Mouse (Mus musculus): ENCODE measurements around the gene Mvb12b. TPM values are rescaled to one million over a fixed set of nuclear protein-coding genes. Genes with fewer than 3 reads are reported as not detected.

Gene Mvb12b
- polyA plus RNA-seq, 1 experiment from 2014 or later: 16.6 TPM

- Histone ChIP-seq H3K4me2 (no peak overlapping the region), H3K27ac (ENCODE audit: poor library complexity, severe bottlenecking) (no peak overlapping the region), H3K36me3 (0 out of 2 replicates have a peak, but pooled peaks cover 4% of the 10 kb centered on the region), H3K27me3 (replicated peaks) (peaks cover 6% of the 10 kb centered on the region; the same call in 1 of the 2 replicates), H3K4me3 (no peak overlapping the region), H3K9me3 (replicated peaks) (no peaks in the 10 kb centered on the region), H3K9ac (no peak overlapping the region), H3K4me1 (replicated peaks) (peaks cover 22% of the 10 kb centered on the region)
- ATAC-seq (ENCODE audit: insufficient number of reproducible peaks, low FRiP score): no peak
- 91% methylated on average over 15 of the region's 15 CpGs for WGBS
Observed at GRCm38 (mm10) chr2:33795716-33796472, 91.9 kb downstream of the Mvb12b start.

- Histone ChIP-seq H3K4me3 (no peak overlapping the region), H3K4me2 (no peak overlapping the region), H3K36me3 (0 out of 2 replicates have a peak, but pooled peaks cover 4% of the 10 kb centered on the region), H3K4me1 (replicated peaks) (peaks cover 15% of the 10 kb centered on the region), H3K9me3 (replicated peaks) (no peaks in the 10 kb centered on the region), H3K9ac (no peak overlapping the region), H3K27me3 (replicated peaks) (peaks cover 6% of the 10 kb centered on the region; the same call in 1 of the 2 replicates), H3K27ac (ENCODE audit: poor library complexity, severe bottlenecking) (no peak overlapping the region)
- ATAC-seq (ENCODE audit: insufficient number of reproducible peaks, low FRiP score): no peak
- WGBS: 88% methylated on average over 7 of the region's 7 CpGs
Observed at GRCm38 (mm10) chr2:33795001-33795580, 92.7 kb downstream of the Mvb12b start.

DNA sequence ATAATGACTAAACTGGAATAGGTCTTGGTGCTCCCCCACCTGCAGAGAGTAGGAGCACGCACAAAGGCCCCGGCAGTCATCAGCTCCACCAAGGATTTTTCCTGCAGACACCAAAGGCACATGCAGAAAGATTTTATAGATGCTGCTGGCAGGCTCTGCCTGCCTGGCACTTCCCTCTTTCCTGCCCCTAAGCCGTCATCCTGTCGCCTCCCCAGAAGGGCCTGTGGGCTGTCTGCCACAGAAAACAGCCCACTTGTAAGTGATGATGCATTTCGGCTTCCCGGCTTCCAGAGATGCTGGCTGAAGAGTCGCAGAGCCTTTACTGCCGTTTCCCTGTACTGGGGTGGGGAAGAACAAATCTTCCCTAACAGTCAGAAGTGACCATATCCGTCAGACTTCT lies 93.3 kb downstream of the Mvb12b start:
- Histone ChIP-seq H3K36me3 (0 out of 2 replicates have a peak, but pooled peaks cover 4% of the 10 kb centered on the region), H3K9me3 (replicated peaks) (no peaks in the 10 kb centered on the region), H3K9ac (no peak overlapping the region), H3K4me2 (no peak overlapping the region), H3K27ac (ENCODE audit: poor library complexity, severe bottlenecking) (no peak overlapping the region), H3K4me1 (replicated peaks) (peaks cover 18% of the 10 kb centered on the region), H3K4me3 (no peak overlapping the region), H3K27me3 (replicated peaks) (peaks cover 6% of the 10 kb centered on the region; the same call in 1 of the 2 replicates)
- WGBS: 46% methylated on average over 9 of the region's 9 CpGs
- no peak for ATAC-seq (ENCODE audit: insufficient number of reproducible peaks, low FRiP score)

DNA sequence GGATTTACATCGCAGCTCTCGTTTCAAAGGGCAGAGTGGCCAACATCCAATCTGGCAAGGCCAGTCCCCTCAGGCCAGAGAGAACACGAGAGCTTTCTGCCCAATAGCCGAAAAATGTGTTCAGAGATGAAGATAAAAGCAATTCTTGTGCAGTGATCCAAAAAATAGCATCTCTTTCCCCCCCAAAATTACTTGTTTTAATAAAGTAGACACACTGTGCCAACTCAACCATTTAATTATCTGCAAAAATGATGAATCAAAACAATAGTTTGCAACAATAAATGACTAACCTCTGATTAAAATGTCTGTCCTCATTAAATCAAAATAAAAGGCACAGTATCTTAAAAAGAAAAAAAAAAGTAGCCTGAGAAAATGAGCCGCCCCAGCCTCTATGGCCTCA lies 97.4 kb downstream of the Mvb12b start:
- Histone ChIP-seq H3K27ac (ENCODE audit: poor library complexity, severe bottlenecking) (no peak overlapping the region), H3K4me1 (replicated peaks) (peaks cover 27% of the 10 kb centered on the region), H3K36me3 (no peaks in the 10 kb centered on the region), H3K9ac (no peak overlapping the region), H3K9me3 (replicated peaks) (no peaks in the 10 kb centered on the region), H3K27me3 (replicated peaks) (0 out of 2 replicates have a peak, but pooled peaks cover 4% of the 10 kb centered on the region), H3K4me3 (no peak overlapping the region), H3K4me2 (no peak overlapping the region)
- no peak for ATAC-seq (ENCODE audit: insufficient number of reproducible peaks, low FRiP score)
- 82% methylated on average over 5 of the region's 5 CpGs for WGBS

GRCm38 (mm10) chr2:33789732-33790131 lies 98.0 kb downstream of the Mvb12b start:
- Histone ChIP-seq H3K4me3 (no peak overlapping the region), H3K4me1 (replicated peaks) (peaks cover 21% of the 10 kb centered on the region), H3K9me3 (replicated peaks) (no peaks in the 10 kb centered on the region), H3K36me3 (no peaks in the 10 kb centered on the region), H3K9ac (no peak overlapping the region), H3K27ac (ENCODE audit: poor library complexity, severe bottlenecking) (no peak overlapping the region), H3K4me2 (no peak overlapping the region), H3K27me3 (replicated peaks) (no peaks in the 10 kb centered on the region)
- WGBS: 62% methylated on average over 9 of the region's 9 CpGs
- no peak for ATAC-seq (ENCODE audit: insufficient number of reproducible peaks, low FRiP score)

DNA sequence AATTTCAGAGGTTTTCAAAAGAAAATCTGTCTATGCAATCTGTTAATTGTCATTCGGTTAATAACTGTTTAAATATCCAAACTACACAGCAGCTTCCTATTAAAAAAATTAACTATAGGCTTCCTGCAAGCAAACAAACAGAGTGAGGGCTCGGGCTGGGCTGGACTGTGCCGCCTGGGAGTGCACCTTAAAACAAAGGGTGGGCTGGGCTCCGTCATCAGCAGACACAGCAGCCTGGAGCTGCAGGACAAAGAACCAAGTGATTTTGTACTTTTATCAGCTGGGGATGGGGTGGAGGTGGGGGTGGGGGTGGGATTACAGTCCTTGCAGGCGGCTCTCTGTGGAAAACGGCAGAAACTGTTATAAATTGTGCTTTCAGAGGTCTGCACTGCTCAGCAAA lies 98.5 kb downstream of the Mvb12b start:
- no peaks in the 10 kb centered on the region for H3K9me3 ChIP-seq (replicated peaks)
- H3K27ac ChIP-seq (ENCODE audit: poor library complexity, severe bottlenecking): no peak overlapping the region
- no peaks in the 10 kb centered on the region for H3K27me3 ChIP-seq (replicated peaks)
- no peak for ATAC-seq (ENCODE audit: insufficient number of reproducible peaks, low FRiP score)
- 30% methylated on average over 6 of the region's 6 CpGs for WGBS
- H3K4me3 ChIP-seq: no peak overlapping the region
- H3K4me1 ChIP-seq (replicated peaks): peaks cover 17% of the 10 kb centered on the region
- no peak overlapping the region for H3K9ac ChIP-seq
- no peak overlapping the region for H3K4me2 ChIP-seq
- no peaks in the 10 kb centered on the region for H3K36me3 ChIP-seq

DNA sequence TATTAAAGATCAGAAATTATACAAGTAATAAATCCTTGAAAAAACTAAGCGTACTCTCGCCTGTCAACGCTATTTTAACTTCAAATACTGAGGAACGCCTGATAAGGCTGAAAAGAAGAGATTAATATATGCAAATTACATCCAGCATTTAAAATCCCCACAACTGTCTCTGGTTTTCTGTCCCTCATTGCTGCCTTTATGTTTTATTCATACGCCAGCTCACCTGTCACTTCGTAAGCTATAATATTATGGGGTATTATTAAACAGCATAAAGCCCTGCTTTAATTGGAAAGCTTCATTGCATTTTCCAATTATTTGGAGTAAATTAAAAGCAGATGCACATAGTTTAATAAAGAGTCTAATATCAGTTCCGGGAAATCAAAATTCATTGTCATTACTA lies 98.9 kb downstream of the Mvb12b start:
- H3K9ac ChIP-seq: no peak overlapping the region
- no peak overlapping the region for H3K27ac ChIP-seq (ENCODE audit: poor library complexity, severe bottlenecking)
- WGBS: 87% methylated on average over 7 of the region's 7 CpGs
- H3K4me1 ChIP-seq (replicated peaks): peaks cover 14% of the 10 kb centered on the region
- no peaks in the 10 kb centered on the region for H3K9me3 ChIP-seq (replicated peaks)
- no peak overlapping the region for H3K4me2 ChIP-seq
- no peak overlapping the region for H3K4me3 ChIP-seq
- no peak for ATAC-seq (ENCODE audit: insufficient number of reproducible peaks, low FRiP score)
- no peaks in the 10 kb centered on the region for H3K36me3 ChIP-seq
- no peaks in the 10 kb centered on the region for H3K27me3 ChIP-seq (replicated peaks)

GRCm38 (mm10) chr2:33788131-33788530 lies 99.6 kb downstream of the Mvb12b start:
- Histone ChIP-seq H3K9ac (no peak overlapping the region), H3K4me1 (replicated peaks) (peaks cover 14% of the 10 kb centered on the region), H3K27ac (ENCODE audit: poor library complexity, severe bottlenecking) (no peak overlapping the region), H3K9me3 (replicated peaks) (0 out of 2 replicates have a peak, but pooled peaks cover 3% of the 10 kb centered on the region), H3K27me3 (replicated peaks) (no peaks in the 10 kb centered on the region), H3K36me3 (peaks cover 3% of the 10 kb centered on the region), H3K4me2 (no peak overlapping the region), H3K4me3 (no peak overlapping the region)
- no peak for ATAC-seq (ENCODE audit: insufficient number of reproducible peaks, low FRiP score)
- WGBS: 79% methylated on average over 13 of the region's 13 CpGs

DNA sequence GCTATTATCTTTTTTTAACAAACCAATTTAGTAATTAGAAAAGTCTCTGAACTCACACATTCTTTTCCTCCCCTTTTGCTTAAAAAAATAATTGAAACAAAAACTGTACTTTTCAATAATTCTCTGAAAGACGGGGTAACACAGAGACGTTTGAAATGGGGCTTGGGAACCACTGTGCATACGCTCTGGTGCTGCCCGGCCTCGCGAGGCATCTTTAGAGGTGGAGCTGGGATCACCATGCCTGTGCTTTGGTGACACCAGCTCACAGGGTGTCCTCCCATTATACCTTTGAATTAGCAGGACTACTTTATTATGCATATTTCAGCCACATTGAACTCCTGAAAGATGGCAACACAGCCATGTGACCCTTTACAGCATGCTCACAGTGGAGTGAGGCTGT lies 101.7 kb downstream of the Mvb12b start:
- Histone ChIP-seq H3K27ac (ENCODE audit: poor library complexity, severe bottlenecking) (no peak overlapping the region), H3K27me3 (replicated peaks) (no peaks in the 10 kb centered on the region), H3K9ac (no peak overlapping the region), H3K4me3 (no peak overlapping the region), H3K9me3 (replicated peaks) (0 out of 2 replicates have a peak, but pooled peaks cover 3% of the 10 kb centered on the region), H3K36me3 (peaks cover 3% of the 10 kb centered on the region), H3K4me2 (no peak overlapping the region), H3K4me1 (replicated peaks) (peaks cover 19% of the 10 kb centered on the region)
- WGBS: 83% methylated on average over 6 of the region's 6 CpGs
- ATAC-seq (ENCODE audit: insufficient number of reproducible peaks, low FRiP score): no peak

GRCm38 (mm10) chr2:33785596-33785995 lies 102.2 kb downstream of the Mvb12b start:
- ATAC-seq (ENCODE audit: insufficient number of reproducible peaks, low FRiP score): no peak

GRCm38 (mm10) chr2:33784721-33785120 lies 103.0 kb downstream of the Mvb12b start:
- Histone ChIP-seq H3K27me3 (replicated peaks) (no peaks in the 10 kb centered on the region), H3K9ac (no peak overlapping the region), H3K36me3 (peaks cover 6% of the 10 kb centered on the region), H3K4me3 (no peak overlapping the region), H3K9me3 (replicated peaks) (peaks cover 6% of the 10 kb centered on the region), H3K27ac (ENCODE audit: poor library complexity, severe bottlenecking) (no peak overlapping the region), H3K4me1 (replicated peaks) (peaks cover 18% of the 10 kb centered on the region), H3K4me2 (no peak overlapping the region)
- no peak for ATAC-seq (ENCODE audit: insufficient number of reproducible peaks, low FRiP score)
- 91% methylated on average over 1 of the region's 1 CpGs for WGBS

More at GRCm38 (mm10) chr2:33785596-33785995, 102.2 kb downstream of the Mvb12b start:
- H3K4me2 ChIP-seq: no peak overlapping the region
- H3K4me1 ChIP-seq (replicated peaks): peaks cover 19% of the 10 kb centered on the region
- WGBS: 57% methylated on average over 13 of the region's 13 CpGs
- H3K9ac ChIP-seq: no peak overlapping the region
- H3K4me3 ChIP-seq: no peak overlapping the region
- H3K36me3 ChIP-seq: peaks cover 3% of the 10 kb centered on the region
- no peak overlapping the region for H3K27ac ChIP-seq (ENCODE audit: poor library complexity, severe bottlenecking)
- no peaks in the 10 kb centered on the region for H3K27me3 ChIP-seq (replicated peaks)
- 0 out of 2 replicates have a peak, but pooled peaks cover 3% of the 10 kb centered on the region for H3K9me3 ChIP-seq (replicated peaks)

Data from heart, embryonic 12.5 days (tissue).